Mouse (Mus musculus) midbrain, postnatal 0 days (tissue): ENCODE data around the gene Atp2a3. TPM values are rescaled to one million over a fixed set of nuclear protein-coding genes. Genes with fewer than 3 reads are reported as not detected.

Experiments used
- ATAC-seq: fragments of 200-750 bp; cut with Nextera tagmentation; 2 replicates; pipeline ENCODE4 v1.8.0; 2017; ENCODE audit warnings: moderate number of reproducible peaks, mild to moderate bottlenecking, moderate TSS enrichment, moderate library complexity; ENCODE audit not compliant: low FRiP score
- DNase-seq: peaks from one replicate; pipeline ENCODE4 v3.0.0-alpha.2; 2015; ENCODE audit warnings: low spot score
- H3K27ac ChIP-seq: fragments of 300-500 bp; sonication (generic); 2 replicates; pipeline ENCODE4 v1.5.1; 2014; ENCODE audit warnings: low read depth, mild to moderate bottlenecking, low read length, mixed read lengths
- H3K27me3 ChIP-seq: fragments of 300-500 bp; sonication (generic); 2 replicates; pipeline ENCODE4 v1.6.1; 2014; ENCODE audit warnings: low read length, control low read depth, mixed read lengths; ENCODE audit not compliant: insufficient read depth
- H3K36me3 ChIP-seq: fragments of 300-500 bp; sonication (generic); 2 replicates; pipeline ENCODE4 v1.6.1; 2014; ENCODE audit warnings: low read length, control low read depth, mixed read lengths; ENCODE audit not compliant: insufficient read depth
- H3K4me1 ChIP-seq: fragments of 300-500 bp; sonication (generic); 2 replicates; pipeline ENCODE4 v1.6.1; 2014; ENCODE audit warnings: mild to moderate bottlenecking, control low read depth, antibody characterized with exemption, low read length, mixed read lengths; ENCODE audit not compliant: insufficient read depth
- H3K4me2 ChIP-seq: fragments of 300-500 bp; sonication (generic); 2 replicates; pipeline ENCODE4 v1.6.1; 2014; ENCODE audit warnings: low read depth, mild to moderate bottlenecking, low read length, mixed read lengths; ENCODE audit not compliant: poor library complexity, severe bottlenecking
- H3K4me3 ChIP-seq: fragments of 300-500 bp; sonication (generic); 2 replicates; pipeline ENCODE4 v1.5.1; 2014; ENCODE audit warnings: low read depth, mild to moderate bottlenecking, low read length, moderate library complexity
- H3K9ac ChIP-seq: fragments of 300-500 bp; sonication (generic); replicated peaks from 2 replicates; pipeline ENCODE4 v1.6.1; 2014; ENCODE audit warnings: mild to moderate bottlenecking, low read length, moderate library complexity, mixed read lengths; ENCODE audit not compliant: poor library complexity, severe bottlenecking
- H3K9me3 ChIP-seq: fragments of 300-500 bp; sonication (generic); 2 replicates; pipeline ENCODE4 v1.6.1; 2016; ENCODE audit warnings: low read length, control low read depth
- CTCF ChIP-seq: IDR thresholded peaks from 2 replicates; pipeline ENCODE4 v1.5.1; 2016; ENCODE audit warnings: antibody characterized with exemption, mild to moderate bottlenecking
- WGBS: fragments of 180-500 bp; shearing (Covaris S2); extraction: QIAGEN DNeasy Blood & Tissue Kit; methylation state at CpG from one replicate; pipeline ENCODE4 v1.1.7; 2014; 5-methylcytosine and 5-hydroxymethylcytosine counted together
- polyA plus RNA-seq: library from polyadenylated mRNA; unstranded; fragments of >200 nt; fragmentation: Nextera tagmentation; extraction: Ambion mirVana; gene quantifications from 2 replicates; pipeline ENCODE4 v1.2.1, GENCODE M21; 2015
- total RNA-seq: library from RNA; depleted of rRNA; stranded (reverse); fragments of >200 nt; gene quantifications from 2 replicates; pipeline ENCODE4 v1.2.3, GENCODE M21; 2014

Atp2a3 gene
- total and polyA plus RNA-seq, 2 experiments from 2014 or later = 2.5 to 2.7 TPM

DNA sequence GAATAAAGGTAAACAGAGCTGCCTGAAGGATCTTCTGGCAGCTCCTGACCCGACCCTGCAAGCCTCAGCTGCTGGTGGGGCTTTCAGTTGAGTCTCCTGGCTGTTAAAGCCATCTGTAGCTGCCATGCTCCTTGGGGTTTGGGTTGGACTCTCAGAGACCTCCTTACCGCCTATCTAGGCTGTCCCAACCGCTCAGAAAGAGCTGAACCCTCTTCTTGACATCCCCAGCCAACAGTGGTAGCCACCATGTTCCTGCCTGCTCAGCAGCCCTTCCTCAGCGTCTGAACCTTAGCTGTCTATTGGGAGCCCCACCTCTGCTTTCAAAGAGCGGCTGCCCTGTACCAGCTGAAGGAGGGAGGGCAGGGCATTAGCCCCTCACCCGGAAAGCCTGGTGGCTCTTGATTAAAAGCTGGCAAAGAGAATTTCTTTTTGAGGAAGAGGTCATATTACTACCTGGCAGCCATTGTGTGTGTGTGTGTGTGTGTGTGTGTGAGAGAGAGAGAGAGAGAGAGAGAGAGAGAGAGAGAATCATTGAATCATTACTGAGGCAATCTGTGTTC lies 14.3 kb upstream of the Atp2a3 start:
- Histone ChIP-seq H3K9ac (no peak overlapping the region), H3K9me3 (no peaks in the 10 kb centered on the region), H3K36me3 (no peaks in the 10 kb centered on the region), H3K4me1 (no peaks in the 10 kb centered on the region), H3K27ac (no peak overlapping the region), H3K4me3 (no peak overlapping the region), H3K4me2 (no peak overlapping the region), H3K27me3 (no peaks in the 10 kb centered on the region)
- DNase-seq (no peak), ATAC-seq (no peak)
- WGBS = 58% methylated on average over 6 of the region's 6 CpGs
- no peak for TF ChIP-seq CTCF

DNA sequence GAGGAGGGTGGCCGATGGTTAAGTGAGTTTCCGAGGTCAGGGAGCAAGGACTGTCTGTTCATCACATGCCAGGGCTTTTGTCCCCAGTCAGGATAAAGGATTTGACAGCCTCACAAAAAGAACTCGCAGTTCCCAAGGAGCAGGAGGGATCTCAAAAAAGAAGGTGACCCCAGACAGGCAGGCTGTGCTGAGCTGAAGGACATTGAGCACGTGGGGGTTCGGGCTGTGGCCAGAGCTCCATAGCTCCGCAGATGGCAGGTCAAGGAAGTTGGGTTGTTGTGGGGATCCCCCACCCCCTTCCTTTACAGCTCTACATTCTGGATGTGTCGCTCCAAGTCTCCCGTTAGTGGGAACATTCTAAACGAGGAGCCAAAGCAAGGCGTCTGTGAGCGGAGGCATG lies 13.1 kb upstream of the Atp2a3 start:
- H3K27me3 ChIP-seq = no peaks in the 10 kb centered on the region
- TF ChIP-seq CTCF = no peak
- no peaks in the 10 kb centered on the region for H3K36me3 ChIP-seq
- H3K9me3 ChIP-seq = no peaks in the 10 kb centered on the region
- no peak for DNase-seq
- WGBS = 43% methylated on average over 11 of the region's 11 CpGs
- ATAC-seq = no peak
- no peaks in the 10 kb centered on the region for H3K4me1 ChIP-seq
- H3K27ac ChIP-seq = no peak overlapping the region
- no peak overlapping the region for H3K9ac ChIP-seq
- no peak overlapping the region for H3K4me3 ChIP-seq
- no peak overlapping the region for H3K4me2 ChIP-seq

DNA sequence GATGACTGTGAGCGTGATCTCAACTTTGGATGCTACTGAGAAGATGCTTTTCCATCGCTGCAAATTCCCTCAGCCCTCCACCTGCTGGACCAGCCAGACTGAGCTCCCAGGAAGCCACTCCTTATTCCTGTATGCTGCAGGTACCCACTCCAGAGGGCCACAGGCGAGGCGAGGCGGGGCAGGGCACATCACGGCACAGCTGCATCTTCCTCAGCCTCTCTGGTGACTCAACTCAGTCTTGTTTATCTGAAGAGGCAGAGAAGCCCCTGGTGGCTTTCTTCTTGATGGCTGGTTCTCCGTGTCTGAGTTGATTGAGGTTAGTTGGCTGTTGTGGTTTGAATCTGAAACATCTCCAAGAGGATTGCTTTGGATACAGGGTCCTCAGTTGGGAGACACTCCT lies 12.7 kb upstream of the Atp2a3 start:
- no peaks in the 10 kb centered on the region for H3K4me1 ChIP-seq
- TF ChIP-seq CTCF = no peak
- H3K9ac ChIP-seq = no peak overlapping the region
- H3K9me3 ChIP-seq = no peaks in the 10 kb centered on the region
- H3K27ac ChIP-seq = no peak overlapping the region
- H3K4me3 ChIP-seq = no peak overlapping the region
- ATAC-seq (no peak), DNase-seq (no peak)
- no peaks in the 10 kb centered on the region for H3K27me3 ChIP-seq
- no peaks in the 10 kb centered on the region for H3K36me3 ChIP-seq
- 84% methylated on average over 7 of the region's 7 CpGs for WGBS
- H3K4me2 ChIP-seq = no peak overlapping the region

DNA sequence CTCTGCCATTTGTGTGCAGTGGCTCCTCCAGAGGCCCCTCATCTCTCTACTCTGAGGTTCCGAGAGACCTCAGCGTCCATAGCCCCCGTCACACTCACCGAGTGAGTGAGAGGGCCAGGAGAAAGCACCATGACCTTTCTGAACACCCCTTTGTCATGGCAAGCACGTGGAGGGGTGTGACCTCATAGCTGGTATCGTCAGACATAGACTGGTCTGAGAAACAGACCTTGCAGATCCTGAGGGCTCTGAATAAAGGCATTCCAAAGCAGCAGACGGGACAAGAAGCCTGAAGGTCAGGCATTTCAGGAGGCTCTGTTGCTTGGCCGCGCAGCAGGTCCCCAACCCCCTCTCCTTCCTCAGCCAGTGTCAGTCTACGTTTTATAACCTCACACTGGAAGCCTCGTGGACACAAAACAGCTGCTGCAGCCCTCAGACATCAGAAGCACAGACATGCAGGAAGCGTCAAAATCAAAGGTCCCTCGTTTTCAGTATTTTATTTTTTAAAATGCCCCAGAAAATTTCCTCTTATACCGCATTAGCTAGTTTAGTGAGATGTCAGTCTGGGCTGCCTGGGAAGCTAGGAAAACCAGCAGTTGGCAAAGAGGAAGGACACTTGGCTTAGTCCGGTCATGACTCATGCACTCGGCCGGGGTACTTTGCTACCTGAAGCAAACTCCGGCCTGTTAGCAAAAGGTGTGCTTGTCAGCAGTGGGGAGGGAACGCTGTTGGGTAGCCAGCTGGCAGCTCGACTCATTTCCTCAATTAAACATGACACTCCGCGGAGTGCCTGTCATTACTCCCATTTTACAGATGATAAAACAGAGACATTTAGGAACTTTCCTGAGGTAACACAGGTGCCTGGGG lies 9.6 kb upstream of the Atp2a3 start:
- no peaks in the 10 kb centered on the region for H3K27me3 ChIP-seq
- no peak overlapping the region for H3K4me3 ChIP-seq
- H3K9ac ChIP-seq = no peak overlapping the region
- WGBS = 69% methylated on average over 22 of the region's 22 CpGs
- H3K4me2 ChIP-seq = no peak overlapping the region
- no peak overlapping the region for H3K27ac ChIP-seq
- no peak for TF ChIP-seq CTCF
- H3K36me3 ChIP-seq = no peaks in the 10 kb centered on the region
- DNase-seq (no peak), ATAC-seq (no peak)
- H3K4me1 ChIP-seq = no peaks in the 10 kb centered on the region
- H3K9me3 ChIP-seq = no peaks in the 10 kb centered on the region

DNA sequence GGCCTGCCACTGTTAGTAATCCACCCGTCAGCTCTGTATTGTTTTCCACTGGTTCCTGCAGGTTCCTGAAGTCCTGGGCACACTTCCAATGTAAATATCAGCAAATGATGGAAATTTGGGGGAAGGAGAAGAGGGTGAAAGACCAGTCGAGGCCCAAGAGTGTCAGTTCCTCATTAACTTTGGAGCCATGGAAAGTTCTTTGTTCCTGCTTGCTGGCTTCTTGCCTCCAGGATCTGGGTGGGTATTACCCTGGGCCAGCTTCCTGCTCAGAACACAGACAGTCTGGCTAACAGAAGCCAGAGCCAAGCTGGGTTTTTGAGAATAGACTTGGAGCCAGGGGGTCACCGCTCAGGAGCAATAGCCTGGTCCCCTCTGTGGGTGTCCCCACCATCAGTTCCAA lies 8.7 kb upstream of the Atp2a3 start:
- Histone ChIP-seq H3K27me3 (no peaks in the 10 kb centered on the region), H3K27ac (no peak overlapping the region), H3K36me3 (no peaks in the 10 kb centered on the region), H3K9ac (no peak overlapping the region), H3K9me3 (no peaks in the 10 kb centered on the region), H3K4me2 (no peak overlapping the region), H3K4me1 (no peaks in the 10 kb centered on the region), H3K4me3 (no peak overlapping the region)
- ATAC-seq = no peak
- WGBS = 60% methylated on average over 3 of the region's 3 CpGs
- TF ChIP-seq CTCF = no peak
- DNase-seq = no peak

DNA sequence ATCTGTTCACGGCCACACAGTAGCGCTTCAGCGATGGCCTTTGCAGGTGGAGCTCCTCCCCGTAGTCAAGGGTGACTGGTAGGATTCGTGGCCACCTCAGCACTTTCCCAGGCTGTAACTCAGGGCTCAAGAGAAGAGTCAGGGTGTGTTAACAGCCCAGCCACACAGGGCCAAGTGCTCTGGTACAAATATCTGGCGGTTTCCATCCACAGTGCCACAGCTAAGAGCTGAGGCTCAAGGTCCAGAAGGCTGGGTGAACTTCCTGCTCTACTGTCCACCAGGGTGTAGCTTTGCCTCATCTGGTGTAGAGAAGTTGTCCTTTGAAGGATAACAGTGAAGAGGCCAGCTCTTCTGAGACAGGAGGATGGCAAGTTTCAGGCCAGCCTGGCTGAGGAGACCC lies 8.3 kb upstream of the Atp2a3 start:
- ATAC-seq (no peak), DNase-seq (no peak)
- Histone ChIP-seq H3K4me3 (no peak overlapping the region), H3K27ac (no peak overlapping the region), H3K4me1 (no peaks in the 10 kb centered on the region), H3K36me3 (no peaks in the 10 kb centered on the region), H3K4me2 (no peak overlapping the region), H3K9me3 (no peaks in the 10 kb centered on the region), H3K27me3 (no peaks in the 10 kb centered on the region), H3K9ac (no peak overlapping the region)
- 93% methylated on average over 6 of the region's 6 CpGs for WGBS
- TF ChIP-seq CTCF = no peak
